Comparison of ENCODE assay signal across 27 mouse cellular contexts in the genomic region with DNA sequence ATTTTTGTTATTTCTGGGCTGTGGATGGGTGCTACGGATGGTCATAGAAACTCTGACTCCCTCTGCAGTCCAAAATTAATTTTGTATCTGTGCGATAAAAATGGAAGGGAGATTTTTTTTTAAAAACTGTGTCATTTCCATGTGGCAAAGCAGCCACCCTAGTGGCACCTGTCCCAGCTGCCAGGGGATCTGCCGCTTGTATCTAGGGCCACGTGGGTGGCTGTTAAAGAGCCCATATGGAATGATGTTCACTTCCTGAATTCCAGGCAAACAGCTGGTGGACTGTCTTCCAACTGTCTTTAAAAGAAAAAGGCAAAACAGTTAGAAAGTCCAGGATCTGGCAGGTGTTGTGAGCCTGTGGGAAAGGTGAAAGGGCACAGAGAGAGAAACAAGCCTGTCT. TPM values are rescaled to one million over a fixed set of nuclear protein-coding genes. Genes with fewer than 3 reads are reported as not detected.
DNase-seq lines count a peak whose midpoint lies in the region; ATAC-seq lines count a peak whose summit lies in the region.
"Had no signal": no experiment of that assay in that cellular context is flagged by ENCODE, and none has a peak within 500 bp of the region (broad histone marks: within the 10 kb centered on the region; RNA-seq: fewer than 3 reads in every experiment).

No protein-coding gene starts in this region.

- H3K4me1 ChIP-seq in forebrain, embryonic 11.5 days (replicated peaks; ENCODE audit: control insufficient read depth, insufficient read depth, low read length), result no peaks in the 10 kb centered on the region
- H3K4me1 ChIP-seq in forebrain, embryonic 14.5 days (ENCODE audit: control insufficient read depth, insufficient read depth, low read length), result no peaks in the 10 kb centered on the region
- peaks cover 9% of the 10 kb centered on the region for H3K4me1 ChIP-seq in forebrain, embryonic 15.5 days
- H3K4me1 ChIP-seq: heart, embryonic 10.5 days; limb, embryonic 13.5 days; liver, embryonic 12.5 days; neural tube, embryonic 12.5 days had no signal

- DNase-seq in forebrain, embryonic 11.5 days (ENCODE audit: low spot score), result peak; percentile 1
- DNase-seq in forebrain, embryonic 14.5 days (ENCODE audit: low spot score), result no peak
- DNase-seq in frontal cortex, adult 2 months (ENCODE audit: extremely low spot score in 1 of 2, low spot score in 1 of 2), result peak; percentile 59 to 76
- DNase-seq in left cerebral cortex, postnatal 36 days (ENCODE audit: low spot score in 2 of 2), result peak; percentile 45 to 53
- peak; percentile 48 to 68 for DNase-seq in right cerebral cortex, postnatal 36 days (ENCODE audit: low spot score in 2 of 2)
- DNase-seq in spleen, adult 12 weeks (ENCODE audit: low spot score), result no peak
- DNase-seq: adrenal gland, postnatal 10 days; cerebellum, adult 8-10 months; forebrain, postnatal 0 days; gastrocnemius, adult 2 months; kidney, adult 9 months; kidney, postnatal 25 days; lung, adult 2 months; lung, postnatal 4 days; midbrain, embryonic 14.5 days; thymus, postnatal 25 days had no signal

- ATAC-seq in forebrain, embryonic 11.5 days (replicated peaks; ENCODE audit: low FRiP score), result no peak
- ATAC-seq in forebrain, embryonic 14.5 days, result no peak
- no peak for ATAC-seq in forebrain, embryonic 15.5 days (replicated peaks)
- ATAC-seq: activated CD4-positive, CD25-positive, alpha-beta regulatory T cell, adult 4 months; forebrain, postnatal 0 days; hindbrain, postnatal 0 days; intestine, embryonic 16.5 days; liver, embryonic 12.5 days had no signal

- H3K36me3 ChIP-seq in forebrain, embryonic 11.5 days (ENCODE audit: control insufficient read depth, insufficient read depth, low read length), result no peaks in the 10 kb centered on the region
- no peaks in the 10 kb centered on the region for H3K36me3 ChIP-seq in forebrain, embryonic 14.5 days (ENCODE audit: control insufficient read depth, insufficient read depth, low read length)
- no peaks in the 10 kb centered on the region for H3K36me3 ChIP-seq in forebrain, embryonic 15.5 days
- H3K36me3 ChIP-seq: embryonic facial prominence, embryonic 15.5 days; heart, embryonic 10.5 days; hindbrain, embryonic 10.5 days; limb, embryonic 13.5 days; liver, embryonic 12.5 days; neural tube, embryonic 12.5 days had no signal

- H3K9me3 ChIP-seq in forebrain, embryonic 11.5 days (ENCODE audit: control insufficient read depth, low read length), result no peaks in the 10 kb centered on the region; the same call in 1 of the 2 replicates
- H3K9me3 ChIP-seq in forebrain, embryonic 14.5 days (replicated peaks; ENCODE audit: control insufficient read depth, low read length), result no peaks in the 10 kb centered on the region
- no peaks in the 10 kb centered on the region for H3K9me3 ChIP-seq in forebrain, embryonic 15.5 days
- H3K9me3 ChIP-seq: embryonic facial prominence, embryonic 15.5 days; heart, embryonic 10.5 days; limb, embryonic 13.5 days had no signal

- intact Hi-C loops in left cerebral cortex, postnatal 36 days (cut with DNase I), result no loop called here

- H3K27ac ChIP-seq in forebrain, embryonic 11.5 days (ENCODE audit: low read depth, low read length), result no peak overlapping the region
- H3K27ac ChIP-seq in forebrain, embryonic 14.5 days (ENCODE audit: low read depth, low read length), result no peak overlapping the region
- no peak overlapping the region for H3K27ac ChIP-seq in forebrain, embryonic 15.5 days (replicated peaks)
- H3K27ac ChIP-seq: embryonic facial prominence, embryonic 15.5 days; gastrocnemius, adult 2 months; heart, embryonic 10.5 days; hindbrain, embryonic 10.5 days; hindbrain, postnatal 0 days; layer of hippocampus, adult 2 months; limb, embryonic 13.5 days; liver, embryonic 12.5 days; neural tube, embryonic 12.5 days had no signal

- H3K4me2 ChIP-seq in forebrain, embryonic 11.5 days (ENCODE audit: low read depth, low read length, severe bottlenecking), result no peak overlapping the region
- H3K4me2 ChIP-seq in forebrain, embryonic 14.5 days (ENCODE audit: low read length), result no peak overlapping the region
- no peak overlapping the region for H3K4me2 ChIP-seq in forebrain, embryonic 15.5 days (replicated peaks)
- H3K4me2 ChIP-seq: embryonic facial prominence, embryonic 15.5 days; limb, embryonic 13.5 days; liver, embryonic 12.5 days; neural tube, embryonic 12.5 days had no signal

- no peak overlapping the region for H3K9ac ChIP-seq in forebrain, embryonic 11.5 days (ENCODE audit: low read length)
- no peak overlapping the region for H3K9ac ChIP-seq in forebrain, embryonic 14.5 days (ENCODE audit: low read length)
- H3K9ac ChIP-seq in forebrain, embryonic 15.5 days (replicated peaks), result no peak overlapping the region
- H3K9ac ChIP-seq: embryonic facial prominence, embryonic 15.5 days; forebrain, postnatal 0 days; limb, embryonic 13.5 days; liver, embryonic 12.5 days; neural tube, embryonic 12.5 days had no signal

- no peak overlapping the region for H3K4me3 ChIP-seq in forebrain, embryonic 11.5 days (ENCODE audit: low read depth, low read length)
- no peak overlapping the region for H3K4me3 ChIP-seq in forebrain, embryonic 14.5 days (ENCODE audit: low read depth, low read length)
- no peak overlapping the region for H3K4me3 ChIP-seq in forebrain, embryonic 15.5 days
- H3K4me3 ChIP-seq: embryonic facial prominence, embryonic 15.5 days; gastrocnemius, adult 2 months; heart, embryonic 10.5 days; hindbrain, embryonic 10.5 days; layer of hippocampus, adult 2 months; limb, embryonic 13.5 days; liver, embryonic 12.5 days; neural tube, embryonic 12.5 days had no signal

- H3K27me3 ChIP-seq in forebrain, embryonic 11.5 days (ENCODE audit: control insufficient read depth, insufficient read depth, low read length), result no peaks in the 10 kb centered on the region
- H3K27me3 ChIP-seq in forebrain, embryonic 14.5 days (replicated peaks; ENCODE audit: control insufficient read depth, insufficient read depth, low read length), result no peaks in the 10 kb centered on the region
- no peaks in the 10 kb centered on the region for H3K27me3 ChIP-seq in forebrain, embryonic 15.5 days
- H3K27me3 ChIP-seq: embryonic facial prominence, embryonic 15.5 days; limb, embryonic 13.5 days; neural tube, embryonic 12.5 days had no signal

- 89% methylated on average over 4 of the region's 4 CpGs for WGBS in forebrain, embryonic 11.5 days
- WGBS in forebrain, embryonic 14.5 days, result 86% methylated on average over 4 of the region's 4 CpGs
- 88% methylated on average over 4 of the region's 4 CpGs for WGBS in forebrain, embryonic 15.5 days

RNA-seq across cellular contexts. Expression of a gene that starts 25.6 kb away (rescaled TPM):
- polyA plus RNA-seq in forebrain, embryonic 11.5 days (2014; fragmentation: Nextera tagmentation; extraction: Ambion mirVana), result 17.6 and 19.4 TPM in 2 replicates
- 22.8 and 25.8 TPM in 2 replicates for polyA plus RNA-seq in forebrain, embryonic 14.5 days (2014; fragmentation: Nextera tagmentation; extraction: Ambion mirVana)
- polyA plus RNA-seq in frontal cortex, adult 2 months (2012; rRNA removed), result 22.6 and 23.7 TPM in 2 replicates
- 10 to 100 TPM; 43.4 to 58.7 TPM for total RNA-seq in left cerebral cortex, postnatal 36 days (2021)
- polyA plus RNA-seq in forebrain, embryonic 15.5 days (2015; fragmentation: Nextera tagmentation; extraction: Ambion mirVana), result 16.7 and 17.5 TPM in 2 replicates

Comparison
In these comparisons a context has a peak if more than half of its experiments do, and no peak if none do; other contexts are left out.
1. DNase-seq: peak in forebrain, embryonic 11.5 days (single experiment), frontal cortex, adult 2 months (2 of 2), left cerebral cortex, postnatal 36 days (2 of 2) and right cerebral cortex, postnatal 36 days (2 of 2); none in forebrain, embryonic 14.5 days (single experiment) and spleen, adult 12 weeks (single experiment).